Mouse (Mus musculus) heart, adult 2 months (tissue): ENCODE measurements at regions not wholly inside any gene's neighbourhood (a gene's known extent, or its start where the extent isn't known, plus 50 kb on each side); places are given as distances from the start of the nearest gene placed in this dataset.

Source experiments
- DNase-seq, 2 experiments: peaks; one replicate each; pipeline ENCODE4 v3.0.0; 2021
- H3K27ac ChIP-seq: fragments of 200-600 bp; 2 replicates; pipeline ENCODE4 v1.8.1; 2022
- H3K27me3 ChIP-seq: fragments of 200-500 bp; 2 replicates; pipeline ENCODE4 v1.6.1; 2012; ENCODE audit warnings: mild to moderate bottlenecking, low read length, inconsistent platforms, mixed read lengths; ENCODE audit not compliant: control insufficient read depth, insufficient read depth
- H3K36me3 ChIP-seq: fragments of 200-500 bp; 2 replicates; pipeline ENCODE4 v1.6.1; 2012; ENCODE audit warnings: low read length, inconsistent platforms; ENCODE audit not compliant: control insufficient read depth, insufficient read depth
- H3K4me1 ChIP-seq: fragments of 200-500 bp; 2 replicates; pipeline ENCODE4 v1.6.1; 2011; ENCODE audit warnings: low read length; ENCODE audit not compliant: control insufficient read depth, insufficient read depth
- H3K4me3 ChIP-seq: fragments of 200-600 bp; 2 replicates; pipeline ENCODE4 v1.8.1; 2022
- H3K79me2 ChIP-seq: fragments of 200-500 bp; replicated peaks from 2 replicates; pipeline ENCODE4 v1.6.1; 2012; ENCODE audit warnings: mild to moderate bottlenecking, inconsistent platforms, low read length, moderate library complexity, mixed read lengths; ENCODE audit not compliant: control insufficient read depth, insufficient read depth
- H3K9ac ChIP-seq: fragments of 200-500 bp; 2 replicates; pipeline ENCODE4 v1.6.1; 2012; ENCODE audit warnings: low read depth, mild to moderate bottlenecking, control low read depth, inconsistent platforms, low read length, mixed read lengths
- CTCF ChIP-seq: fragments of 200-600 bp; IDR thresholded peaks from 2 replicates; pipeline ENCODE4 v1.8.1; 2022; ENCODE audit warnings: antibody characterized with exemption, mild to moderate bottlenecking, moderate library complexity
- EP300 ChIP-seq: fragments of 200-500 bp; IDR thresholded peaks from 2 replicates; pipeline ENCODE4 v1.6.1; 2011; ENCODE audit warnings: low read depth, low read length, control low read depth; ENCODE audit not compliant: insufficient read depth
- POLR2A ChIP-seq: fragments of 200-500 bp; IDR thresholded peaks from 2 replicates; pipeline ENCODE4 v1.6.1; 2011; ENCODE audit warnings: mild to moderate bottlenecking, low read depth, low read length, control low read depth; ENCODE audit not compliant: insufficient read depth
- WGBS: fragments of 180-500 bp; shearing (Covaris S2); methylation state at CpG from one replicate; pipeline ENCODE4 v1.1.7; 2018; 5-methylcytosine and 5-hydroxymethylcytosine counted together
- intact Hi-C: fragments of 180-260 bp; cut with DNase I; formaldehyde crosslinking; loops from one replicate; pipeline ENCODE4 v1.15.1; 2025

DNA sequence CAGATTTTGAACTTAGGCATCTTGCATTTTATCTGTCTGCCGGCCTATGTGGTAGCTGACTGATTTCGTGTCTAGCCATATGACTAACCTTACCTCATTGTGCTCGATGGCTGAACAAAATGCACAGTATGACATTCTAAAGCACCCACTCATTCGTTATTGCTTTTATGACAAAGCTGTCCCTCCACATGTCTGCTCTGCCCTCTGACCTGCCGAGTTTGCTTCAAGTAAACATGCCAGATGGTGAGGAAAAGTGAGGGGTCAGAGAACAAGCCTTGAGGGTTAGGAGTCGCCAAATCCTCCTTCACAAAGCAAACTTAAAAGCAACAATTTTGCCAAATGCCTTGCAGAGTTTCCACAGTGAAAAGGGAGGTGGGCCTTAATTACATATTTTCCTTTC lies 196.0 kb upstream of the Elavl2 start:
- TF ChIP-seq CTCF (no peak), EP300 (no peak), POLR2A (no peak)
- H3K27me3 ChIP-seq = no peaks in the 10 kb centered on the region
- WGBS = 68% methylated on average over 6 of the region's 6 CpGs
- H3K4me3 ChIP-seq = no peak overlapping the region
- no peaks in the 10 kb centered on the region for H3K4me1 ChIP-seq
- DNase-seq = no peak
- H3K9ac ChIP-seq = no peak overlapping the region
- H3K27ac ChIP-seq = no peak overlapping the region
- H3K79me2 ChIP-seq = no peaks in the 10 kb centered on the region
- intact Hi-C loops = no loop called here
- no peaks in the 10 kb centered on the region for H3K36me3 ChIP-seq

DNA sequence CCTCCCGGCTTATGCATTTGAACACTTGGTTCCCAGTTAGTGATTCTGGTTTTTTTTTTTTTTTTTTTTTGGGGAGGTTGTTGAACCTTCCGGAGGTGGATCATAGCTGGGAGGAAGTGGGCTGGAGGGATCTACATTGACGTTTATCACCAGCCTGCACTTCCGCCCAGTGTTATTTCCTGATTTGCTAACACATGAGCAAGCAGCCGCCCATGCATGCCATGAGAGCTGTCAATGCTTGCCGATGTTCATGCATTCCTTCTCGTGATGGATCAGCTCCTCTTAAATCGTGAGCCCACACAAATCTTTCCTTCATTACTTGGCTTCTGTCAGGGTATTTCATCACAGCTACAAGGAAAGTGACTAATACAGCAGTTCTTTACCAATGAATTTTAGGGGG lies 195.2 kb upstream of the Elavl2 start:
- WGBS = 41% methylated on average over 8 of the region's 8 CpGs
- H3K27ac ChIP-seq = no peak overlapping the region
- intact Hi-C loops = no loop called here

DNA sequence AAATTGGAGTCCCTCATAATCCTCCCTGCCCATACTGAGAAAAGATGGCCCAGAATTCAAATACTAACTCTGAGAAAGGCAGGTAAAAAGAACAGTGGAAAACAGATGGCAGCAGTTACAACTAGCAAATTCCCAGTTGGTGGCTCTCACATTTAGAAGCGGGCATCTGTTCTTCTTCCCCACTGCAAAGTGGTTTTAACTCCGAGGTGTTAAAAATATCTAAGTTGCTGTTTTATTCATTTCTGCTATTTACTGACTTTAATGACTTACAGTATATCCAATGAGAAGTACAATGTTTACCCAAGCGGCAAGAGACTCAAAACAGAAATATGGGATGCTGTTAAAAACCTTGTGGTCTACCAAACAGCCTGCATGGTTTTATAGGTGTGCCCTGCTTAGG lies 189.2 kb upstream of the Elavl2 start:
- intact Hi-C loops = no loop called here
- 68% methylated on average over 3 of the region's 3 CpGs for WGBS

More for the DNA sequence above, 195.2 kb upstream of the Elavl2 start:
- Histone ChIP-seq H3K9ac (no peak overlapping the region), H3K4me1 (no peaks in the 10 kb centered on the region), H3K4me3 (no peak overlapping the region), H3K79me2 (no peaks in the 10 kb centered on the region), H3K36me3 (no peaks in the 10 kb centered on the region), H3K27me3 (no peaks in the 10 kb centered on the region)
- TF ChIP-seq CTCF (no peak), POLR2A (no peak), EP300 (no peak)
- no peak for DNase-seq

DNA sequence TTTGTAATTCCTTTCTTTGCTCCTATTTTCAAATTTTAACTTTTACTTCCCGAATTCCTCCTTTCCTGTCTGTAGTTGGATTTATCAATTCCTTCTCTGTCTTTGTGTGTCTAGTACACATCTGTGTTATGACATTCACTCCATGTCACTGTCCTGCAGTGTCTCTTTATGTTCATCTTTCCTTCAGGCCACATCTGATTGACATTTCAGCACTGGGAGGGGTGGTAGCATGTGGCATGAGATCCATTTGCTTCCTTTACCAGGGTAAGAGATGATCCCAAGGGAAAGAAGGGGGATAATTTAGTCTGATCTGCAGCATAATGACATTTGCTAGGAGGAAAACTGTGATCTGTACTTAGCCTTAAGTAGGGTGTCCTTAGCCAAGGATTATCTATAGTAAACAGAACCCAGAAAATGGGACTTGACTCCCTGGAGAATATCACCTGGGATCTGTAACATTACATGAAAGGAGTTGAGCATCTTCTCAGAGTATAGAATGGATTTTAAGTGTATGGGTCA lies 187.0 kb upstream of the Elavl2 start:
- intact Hi-C loops = no loop called here
- no peaks in the 10 kb centered on the region for H3K79me2 ChIP-seq
- TF ChIP-seq EP300 = no peak
- H3K27me3 ChIP-seq = no peaks in the 10 kb centered on the region
- H3K27ac ChIP-seq = no peak overlapping the region
- H3K36me3 ChIP-seq = no peaks in the 10 kb centered on the region
- H3K4me3 ChIP-seq = no peak overlapping the region
- DNase-seq = no peak
- no peak overlapping the region for H3K9ac ChIP-seq
- 62% methylated on average over 1 of the region's 1 CpGs for WGBS
- no peaks in the 10 kb centered on the region for H3K4me1 ChIP-seq

More for the DNA sequence above, 189.2 kb upstream of the Elavl2 start:
- Histone ChIP-seq H3K79me2 (no peaks in the 10 kb centered on the region), H3K9ac (no peak overlapping the region), H3K36me3 (no peaks in the 10 kb centered on the region), H3K27ac (no peak overlapping the region), H3K27me3 (no peaks in the 10 kb centered on the region), H3K4me3 (no peak overlapping the region), H3K4me1 (no peaks in the 10 kb centered on the region)
- DNase-seq = no peak
- no peak for TF ChIP-seq POLR2A
- TF ChIP-seq EP300 = no peak

DNA sequence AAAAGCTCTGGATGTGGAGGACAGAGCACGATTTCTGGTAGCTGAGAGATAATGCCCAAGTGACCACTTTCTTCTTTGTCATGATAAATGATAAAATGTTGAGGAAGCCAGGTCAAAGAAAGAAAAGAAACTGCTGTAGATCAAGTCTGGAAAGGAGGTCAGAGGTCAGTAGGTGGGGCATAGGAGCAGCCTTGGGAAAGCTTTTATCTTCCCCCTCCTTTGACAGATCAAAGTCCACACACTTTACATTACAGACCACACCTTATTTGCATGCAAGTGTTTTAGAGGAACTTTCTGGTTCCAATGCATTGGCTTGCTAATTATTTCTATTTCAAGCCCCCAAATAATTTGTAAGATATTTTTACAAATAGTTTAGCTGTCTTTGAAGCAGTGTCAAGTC lies 182.4 kb upstream of the Elavl2 start:
- no peak overlapping the region for H3K4me3 ChIP-seq
- TF ChIP-seq CTCF = no peak
- no peak for TF ChIP-seq POLR2A
- TF ChIP-seq EP300 = no peak
- intact Hi-C loops = no loop called here
- no peaks in the 10 kb centered on the region for H3K36me3 ChIP-seq
- no peak for DNase-seq
- H3K4me1 ChIP-seq = no peaks in the 10 kb centered on the region
- H3K9ac ChIP-seq = no peak overlapping the region
- 74% methylated on average over 1 of the region's 1 CpGs for WGBS
- H3K79me2 ChIP-seq = no peaks in the 10 kb centered on the region
- H3K27me3 ChIP-seq = no peaks in the 10 kb centered on the region
- no peak overlapping the region for H3K27ac ChIP-seq

DNA sequence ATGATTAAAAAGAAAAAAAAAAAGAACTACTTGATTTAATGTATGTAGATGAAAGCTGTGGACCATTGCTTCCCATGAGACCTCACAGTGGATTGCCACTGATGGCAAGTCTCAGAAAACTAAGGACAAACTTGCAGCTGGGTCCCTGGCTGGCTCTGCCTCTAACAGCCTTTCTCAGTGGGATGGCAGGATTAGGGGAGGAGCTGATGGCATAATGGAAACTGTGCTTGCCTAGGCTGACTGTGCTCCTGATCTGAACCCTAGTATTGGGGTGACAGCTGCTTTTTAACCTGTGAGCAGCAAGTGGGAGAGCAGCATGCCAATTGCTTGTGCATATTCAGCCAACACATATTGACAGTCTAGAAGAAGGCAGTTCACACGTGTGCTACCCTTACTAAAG lies 156.9 kb upstream of the Elavl2 start:
- intact Hi-C loops = no loop called here

More for the DNA sequence above, 156.9 kb upstream of the Elavl2 start:
- Histone ChIP-seq H3K4me1 (no peaks in the 10 kb centered on the region), H3K36me3 (no peaks in the 10 kb centered on the region), H3K27me3 (no peaks in the 10 kb centered on the region), H3K27ac (no peak overlapping the region), H3K79me2 (no peaks in the 10 kb centered on the region), H3K9ac (no peak overlapping the region), H3K4me3 (no peak overlapping the region)
- TF ChIP-seq EP300 (no peak), POLR2A (no peak), CTCF (no peak)
- DNase-seq = no peak
- 27% methylated on average over 1 of the region's 1 CpGs for WGBS
